Mouse (Mus musculus): ENCODE measurements around the gene Tbccd1.

Gene Tbccd1

GRCm38 (mm10) chr16:22857431-22858113, at the start of gene Tbccd1, which contains the start of gene Dnajb11:
Gene Tbccd1, minus strand, starts transcription at chr16:22857669.
Gene Dnajb11, plus strand, starts transcription at chr16:22857845.
- DNase-seq (ENCODE audit: low spot score), result peak; percentile 98

GRCm38 (mm10) chr16:22901326-22901725, 43.9 kb upstream of the Tbccd1 start:
- no peak for DNase-seq (ENCODE audit: low spot score)

GRCm38 (mm10) chr16:22899866-22900570, 42.5 kb upstream of the Tbccd1 start:
- DNase-seq (ENCODE audit: low spot score), result no peak

GRCm38 (mm10) chr16:22899346-22899745, 41.9 kb upstream of the Tbccd1 start:
- no peak for DNase-seq (ENCODE audit: low spot score)

GRCm38 (mm10) chr16:22896618-22897017, 39.1 kb upstream of the Tbccd1 start:
- peak; percentile 60 for DNase-seq (ENCODE audit: low spot score)

GRCm38 (mm10) chr16:22894095-22894494, 36.6 kb upstream of the Tbccd1 start:
- DNase-seq (ENCODE audit: low spot score), result peak; percentile 60

GRCm38 (mm10) chr16:22891733-22892154, 34.3 kb upstream of the Tbccd1 start:
- DNase-seq (ENCODE audit: low spot score), result no peak

GRCm38 (mm10) chr16:22890683-22891510, 33.4 kb upstream of the Tbccd1 start, which contains the start of gene Ahsg:
Gene Ahsg, plus strand, starts transcription at chr16:22891277.
- no peak for DNase-seq (ENCODE audit: low spot score)

GRCm38 (mm10) chr16:22889716-22890115, 32.2 kb upstream of the Tbccd1 start:
- no peak for DNase-seq (ENCODE audit: low spot score)

- DNase-seq (ENCODE audit: low spot score), result no peak
Observed at GRCm38 (mm10) chr16:22888835-22889234, 31.4 kb upstream of the Tbccd1 start.

- DNase-seq (ENCODE audit: low spot score), result no peak
Observed at GRCm38 (mm10) chr16:22886726-22887125, 29.3 kb upstream of the Tbccd1 start.

- DNase-seq (ENCODE audit: low spot score), result no peak
Observed at GRCm38 (mm10) chr16:22885356-22885755, 27.9 kb upstream of the Tbccd1 start.

GRCm38 (mm10) chr16:22883441-22883840, 26.0 kb upstream of the Tbccd1 start:
- no peak for DNase-seq (ENCODE audit: low spot score)

- no peak for DNase-seq (ENCODE audit: low spot score)
Observed at GRCm38 (mm10) chr16:22881487-22881886, 24.0 kb upstream of the Tbccd1 start.

GRCm38 (mm10) chr16:22880900-22881299, 23.4 kb upstream of the Tbccd1 start:
- DNase-seq (ENCODE audit: low spot score), result no peak

- DNase-seq (ENCODE audit: low spot score), result no peak
Observed at GRCm38 (mm10) chr16:22879945-22880595, 22.6 kb upstream of the Tbccd1 start.

GRCm38 (mm10) chr16:22878716-22879115, 21.2 kb upstream of the Tbccd1 start:
- no peak for DNase-seq (ENCODE audit: low spot score)

- peak; percentile 15 for DNase-seq (ENCODE audit: low spot score)
Observed at GRCm38 (mm10) chr16:22877660-22878390, 20.4 kb upstream of the Tbccd1 start.

GRCm38 (mm10) chr16:22876218-22877043, 19.0 kb upstream of the Tbccd1 start:
- peak; percentile 74 for DNase-seq (ENCODE audit: low spot score)

- no peak for DNase-seq (ENCODE audit: low spot score)
Observed at GRCm38 (mm10) chr16:22873369-22873768, 15.9 kb upstream of the Tbccd1 start.

Measured in testis, postnatal 10 days (tissue).